Mouse (Mus musculus) megakaryocyte, embryonic 14.5 days (primary cell): Measurements from ENCODE around the gene Map2k1.

Source experiments
- FLI1 ChIP-seq: IDR thresholded peaks from 2 replicates; pipeline ENCODE4 v1.6.1; 2012; ENCODE audit warnings: low read length, inconsistent platforms, mixed read lengths
- GATA1 ChIP-seq: IDR thresholded peaks from 3 replicates; pipeline ENCODE4 v1.6.1; 2012; ENCODE audit warnings: mixed read lengths, low read length, inconsistent platforms, borderline replicate concordance

GRCm38 (mm10) chr9:64216641-64217040, 36.8 kb downstream of the Map2k1 start:
- TF ChIP-seq GATA1 (no peak), FLI1 (no peak)
